Mouse (Mus musculus) brain, embryonic 14.5 days (tissue): ENCODE results near the gene Il31ra.

ENCODE experiments used
- CTCF ChIP-seq: fragments of 200-500 bp; IDR thresholded peaks from 2 replicates; pipeline ENCODE4 v1.5.1; 2012; ENCODE audit warnings: inconsistent platforms, mild to moderate bottlenecking, moderate library complexity, borderline replicate concordance; ENCODE audit not compliant: insufficient read depth, insufficient read length; ENCODE audit errors: extremely low read depth
- POLR2A ChIP-seq: fragments of 200-500 bp; IDR thresholded peaks from 2 replicates; pipeline ENCODE4 v1.6.1; 2012; ENCODE audit warnings: mild to moderate bottlenecking, inconsistent platforms, borderline replicate concordance; ENCODE audit not compliant: poor library complexity, insufficient read depth, insufficient read length, severe bottlenecking; ENCODE audit errors: extremely low read depth

GRCm38 (mm10) chr13:112508487-112508886 is 85.7 kb downstream of the Il31ra start:
- TF ChIP-seq CTCF, result no peak
- TF ChIP-seq POLR2A, result no peak
